Mouse (Mus musculus) MN1 (cell line): ENCODE measurements around the gene Espn.

Source experiments
- DNase-seq: peaks from one replicate; pipeline ENCODE4 v3.0.0-alpha.2; 2016; ENCODE audit warnings: low spot score

The Espn gene

DNA sequence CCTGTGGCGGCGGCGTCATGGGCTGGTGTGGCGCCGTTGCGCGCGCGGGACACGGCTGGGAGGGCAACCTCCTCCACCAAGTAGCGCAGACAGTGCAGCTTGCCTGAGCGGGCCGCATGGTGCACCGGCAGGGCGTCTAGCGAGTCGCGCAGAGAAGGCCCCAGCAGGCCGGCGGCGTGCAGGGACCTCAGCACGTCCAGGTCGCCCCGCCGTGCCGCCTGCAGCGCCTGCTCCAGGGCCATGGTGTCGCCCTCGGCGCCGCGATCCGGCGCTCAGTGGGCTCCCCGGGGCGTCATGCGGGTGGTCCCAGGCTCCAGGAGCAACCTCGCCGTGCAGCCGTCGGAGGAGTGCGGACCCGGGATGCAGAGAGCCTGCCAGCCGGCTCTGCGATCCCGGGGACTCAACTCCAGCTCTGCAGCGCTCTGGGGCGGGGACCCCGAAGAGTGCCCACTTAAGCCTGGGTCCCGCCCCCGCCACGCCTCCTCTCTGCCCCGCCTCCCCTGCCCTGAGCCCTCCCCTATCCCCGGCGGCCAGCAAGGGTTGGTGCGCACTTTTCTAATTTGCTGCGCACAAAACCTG is at the start of gene Espn:
Gene Espn (minus strand): TSS at position 406 of the 579 bp plus-strand sequence.
- DNase-seq = peak; percentile 75

DNA sequence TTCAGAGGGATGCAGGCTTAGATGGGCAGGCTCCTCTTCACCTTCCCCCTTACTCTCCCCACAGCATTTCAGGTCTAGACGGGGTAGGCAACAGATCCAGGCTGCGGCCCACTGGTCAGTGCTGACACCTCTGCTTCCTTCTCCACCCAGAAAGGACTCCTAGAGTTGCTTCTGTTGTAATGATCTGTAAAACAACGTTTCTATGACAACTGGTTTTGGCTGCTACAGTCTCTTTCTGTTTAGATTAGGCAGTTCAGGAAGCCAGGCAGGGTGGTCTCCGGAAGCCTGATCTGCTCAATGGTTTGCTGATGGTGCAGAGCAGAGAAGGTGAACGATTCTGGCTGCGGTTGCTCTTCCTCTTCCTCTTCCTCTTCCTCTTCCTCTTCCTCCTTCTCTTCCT is 49.3 kb upstream of the Espn start:
- DNase-seq = no peak

DNA sequence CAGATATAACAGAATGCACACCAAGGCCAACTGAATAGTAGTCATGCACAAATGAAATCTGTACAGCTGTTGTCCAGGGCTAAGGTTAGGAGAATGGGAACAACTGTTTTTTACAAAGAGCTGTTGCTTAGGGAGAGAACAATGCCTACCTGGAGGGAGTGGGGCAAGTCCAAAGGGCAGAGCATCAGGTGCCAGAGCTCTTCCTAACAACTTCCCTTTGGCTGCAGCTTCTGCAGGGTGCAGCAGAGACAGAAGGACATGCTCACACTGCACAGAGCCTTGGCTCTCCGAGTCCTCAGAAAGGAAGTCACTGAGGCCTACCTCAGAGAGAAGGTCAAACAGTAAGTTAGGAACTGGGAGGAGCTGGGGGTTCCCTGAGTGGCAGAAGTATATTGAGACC is 47.4 kb upstream of the Espn start:
- DNase-seq = no peak

DNA sequence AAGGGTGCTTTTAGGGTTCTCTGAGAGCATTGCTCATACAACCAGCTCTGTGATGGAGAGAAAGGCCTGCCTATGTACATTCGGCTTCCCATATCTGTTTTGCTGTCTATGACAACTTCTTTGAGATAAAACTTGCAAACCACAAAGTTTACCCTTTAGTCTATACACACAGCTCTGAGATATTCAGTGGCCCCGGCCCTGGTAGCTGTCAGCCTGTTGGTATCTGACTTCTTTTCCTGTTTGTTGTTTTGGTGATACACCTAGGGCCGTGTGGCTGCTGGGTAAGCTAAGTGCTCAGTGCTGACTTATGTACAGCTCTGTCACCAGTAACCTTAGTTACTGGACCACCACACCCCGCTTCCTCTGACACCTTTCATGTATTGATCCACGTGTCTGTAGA is 45.4 kb upstream of the Espn start:
- DNase-seq = no peak

DNA sequence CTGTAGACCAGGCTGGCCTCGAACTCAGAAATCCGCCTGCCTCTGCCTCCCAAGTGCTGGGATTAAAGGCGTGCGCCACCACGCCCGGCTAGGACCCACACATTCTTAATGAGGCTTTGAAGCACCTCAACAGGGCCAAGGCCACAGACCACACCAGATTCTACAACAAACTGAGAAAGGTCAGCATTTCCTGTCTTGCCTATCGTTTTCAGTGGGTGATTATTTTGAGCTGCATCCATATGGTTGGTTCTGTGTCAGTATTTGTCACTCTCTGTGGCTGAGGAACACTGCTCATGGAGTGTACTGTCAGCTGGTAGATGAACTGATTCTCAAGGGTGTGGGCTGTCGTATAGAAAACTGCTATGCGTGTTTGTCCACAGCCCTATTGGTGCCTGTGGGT is 44.1 kb upstream of the Espn start:
- DNase-seq = no peak

DNA sequence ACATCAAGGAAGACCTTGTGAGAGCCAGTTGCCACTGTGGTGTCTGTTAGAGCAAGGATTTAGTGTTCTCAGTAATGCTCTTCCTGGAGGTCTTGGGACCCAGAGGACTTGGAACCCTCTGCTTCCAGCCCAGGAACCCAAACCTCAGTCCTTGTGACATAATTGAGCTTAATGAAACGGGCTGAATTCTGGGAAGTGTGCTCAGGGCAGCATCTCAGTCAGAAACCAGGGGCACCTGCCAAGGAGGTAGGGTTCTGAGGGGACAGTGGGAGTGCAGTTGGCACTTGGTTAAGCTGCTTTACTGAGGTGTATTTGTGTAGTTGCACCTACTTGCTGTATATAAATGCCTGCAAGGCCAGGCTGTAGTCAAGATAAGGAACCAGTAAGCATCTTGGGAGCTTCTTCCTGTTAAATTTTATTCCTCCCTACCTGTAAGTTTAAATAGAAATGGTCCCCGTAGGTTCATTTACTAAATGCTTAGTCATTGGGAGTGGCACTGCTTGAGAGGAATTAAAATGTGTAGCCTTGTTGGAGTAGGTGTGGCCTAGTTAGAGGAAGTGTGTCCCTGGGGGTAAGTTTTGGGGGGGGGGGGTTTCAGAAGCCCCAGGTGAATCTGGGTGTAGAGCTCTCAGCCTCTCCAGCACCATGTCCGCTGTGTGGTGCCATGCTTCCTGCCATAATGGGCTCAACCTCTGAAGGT is 42.5 kb upstream of the Espn start:
- no peak for DNase-seq

DNA sequence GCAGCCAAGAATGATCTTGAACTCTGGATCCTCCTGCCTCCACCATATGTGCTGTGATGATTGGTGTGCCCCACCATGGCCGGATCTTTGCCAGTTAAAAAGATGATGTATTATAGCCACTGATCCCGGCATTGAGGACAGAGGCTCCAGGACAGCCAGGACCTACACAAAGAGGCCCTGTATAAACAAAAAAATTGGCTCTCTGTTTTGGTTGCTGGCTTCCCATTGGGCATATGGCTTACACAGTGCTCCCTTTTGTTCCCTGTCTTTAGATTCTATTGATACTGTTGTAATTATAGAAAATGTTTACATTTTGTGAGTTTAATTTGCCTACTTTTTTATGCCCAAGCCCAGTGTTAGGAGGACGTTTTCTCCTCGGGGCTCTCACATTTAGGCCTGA is 40.4 kb upstream of the Espn start:
- DNase-seq = no peak

DNA sequence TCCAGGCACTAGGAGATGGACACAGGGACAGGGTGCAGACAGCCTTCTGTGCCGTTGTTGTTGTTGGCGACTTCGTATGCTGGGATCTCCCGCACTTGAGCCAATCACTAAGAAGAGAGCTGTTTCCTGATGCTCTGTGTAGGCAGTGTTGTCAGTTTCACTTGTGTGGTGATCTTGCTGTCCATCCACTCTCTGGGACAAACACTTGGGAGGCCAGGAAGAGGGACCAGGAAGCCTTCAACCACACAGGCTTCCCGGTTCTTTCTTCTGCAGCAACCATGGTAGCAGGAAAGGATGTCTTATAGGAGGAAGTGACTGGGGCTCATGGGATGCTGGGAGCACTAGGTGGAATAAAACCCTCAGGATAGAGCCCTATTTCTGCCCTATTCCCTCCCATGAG is 38.5 kb upstream of the Espn start:
- no peak for DNase-seq

DNA sequence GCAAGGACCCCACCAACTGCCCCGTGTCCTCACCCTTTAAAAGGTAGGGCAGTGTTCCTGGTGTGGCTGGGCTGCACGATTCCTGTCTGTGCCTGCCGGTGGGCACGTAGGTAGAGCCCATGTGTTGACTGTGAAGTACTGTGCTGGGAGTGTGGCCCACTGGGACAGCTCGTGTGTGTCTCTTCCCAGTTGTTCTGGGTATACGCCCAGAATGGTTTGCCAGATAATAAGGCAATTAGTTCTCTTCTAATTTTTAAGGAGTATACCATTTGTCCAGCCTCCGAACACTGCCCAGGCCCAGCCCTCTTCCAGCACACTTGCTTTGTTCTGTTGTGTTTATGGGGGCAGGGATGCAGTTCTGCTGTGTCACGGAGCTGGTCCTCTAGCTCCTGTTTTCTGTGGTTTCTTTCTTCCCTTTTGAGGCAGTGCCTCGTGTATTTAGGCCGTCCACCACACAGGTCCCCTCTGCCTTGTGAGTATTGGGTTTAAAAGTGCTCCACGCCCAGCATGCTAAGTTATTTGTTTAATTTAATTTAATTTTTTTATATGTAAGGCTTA is 38.0 kb upstream of the Espn start:
- DNase-seq = peak; percentile 41

DNA sequence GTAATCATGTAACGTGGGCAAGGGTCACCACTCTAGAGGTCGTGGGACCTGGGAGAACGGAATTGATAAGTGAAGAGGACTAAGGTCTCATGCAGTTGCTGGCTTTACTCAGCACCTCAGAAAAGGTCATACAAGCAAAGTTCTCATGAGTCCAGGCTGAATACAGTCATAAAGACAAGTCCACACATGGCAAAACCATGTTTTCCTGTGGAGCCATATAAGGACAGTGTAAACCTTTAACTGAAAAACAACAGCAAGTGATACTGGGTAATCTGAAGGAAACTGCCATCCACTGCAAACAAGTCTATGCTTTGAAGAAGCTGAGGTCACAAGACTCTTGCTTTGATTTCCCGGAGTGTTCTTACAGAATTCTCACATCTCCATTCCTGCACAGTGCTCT is 37.5 kb upstream of the Espn start:
- DNase-seq = no peak

DNA sequence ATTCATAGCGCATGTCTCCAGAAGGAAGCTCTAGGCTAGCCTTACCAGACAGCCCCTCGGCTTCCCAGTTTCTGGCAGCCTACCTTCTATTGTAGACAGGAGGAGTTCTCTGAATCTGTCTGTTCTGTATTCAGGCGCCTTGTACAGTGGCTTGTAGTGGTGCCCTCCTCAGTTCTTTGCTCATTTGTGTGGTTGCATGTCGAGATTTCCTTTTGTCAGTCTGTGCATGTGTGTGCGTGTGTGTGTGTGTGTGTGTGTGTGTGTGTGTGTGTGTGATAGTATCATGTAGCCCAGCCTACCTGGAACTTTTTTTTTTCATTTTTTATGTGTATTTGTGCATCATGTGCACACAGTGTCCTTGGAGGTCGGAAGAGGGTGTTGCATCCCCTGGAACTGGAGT is 36.9 kb upstream of the Espn start:
- DNase-seq = no peak

DNA sequence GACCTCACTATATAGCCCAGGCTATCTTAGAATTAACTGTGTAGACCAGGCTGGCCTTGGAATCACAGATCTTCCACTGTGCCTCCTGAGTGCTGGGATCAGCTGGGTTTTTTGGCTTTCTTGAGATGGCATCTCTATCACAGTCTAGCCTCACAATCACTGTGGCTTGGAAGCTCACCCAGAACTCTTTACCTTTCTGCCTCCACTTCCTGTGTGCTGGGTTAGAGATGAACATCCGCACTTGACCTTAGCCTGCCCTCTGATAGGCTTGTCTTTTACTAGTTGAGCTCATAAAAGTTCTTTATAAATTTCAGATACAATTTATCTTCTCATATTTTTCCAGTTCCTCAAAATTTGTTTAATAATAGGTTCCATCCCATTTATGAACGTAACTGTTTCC is 36.5 kb upstream of the Espn start:
- DNase-seq = no peak

DNA sequence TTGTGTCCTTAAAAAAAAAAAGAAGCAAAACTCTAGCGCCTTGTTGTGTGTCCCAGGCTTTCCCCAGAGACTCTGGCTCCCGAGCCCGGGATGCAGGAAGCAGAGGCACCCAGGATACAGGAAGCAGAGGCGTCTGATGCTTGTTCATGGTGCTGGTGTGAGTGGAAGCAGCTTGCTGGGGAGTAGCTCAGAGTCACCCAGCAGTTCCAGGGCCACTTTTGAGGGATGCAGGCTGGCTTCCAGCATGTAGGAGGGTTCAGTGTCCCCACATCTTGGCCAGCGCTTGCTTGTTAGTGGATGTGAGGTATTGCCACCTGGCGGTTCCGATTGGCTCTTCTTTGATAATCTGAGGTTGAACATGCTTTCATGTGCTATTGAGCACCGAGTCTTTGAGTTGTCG is 35.0 kb upstream of the Espn start:
- no peak for DNase-seq

DNA sequence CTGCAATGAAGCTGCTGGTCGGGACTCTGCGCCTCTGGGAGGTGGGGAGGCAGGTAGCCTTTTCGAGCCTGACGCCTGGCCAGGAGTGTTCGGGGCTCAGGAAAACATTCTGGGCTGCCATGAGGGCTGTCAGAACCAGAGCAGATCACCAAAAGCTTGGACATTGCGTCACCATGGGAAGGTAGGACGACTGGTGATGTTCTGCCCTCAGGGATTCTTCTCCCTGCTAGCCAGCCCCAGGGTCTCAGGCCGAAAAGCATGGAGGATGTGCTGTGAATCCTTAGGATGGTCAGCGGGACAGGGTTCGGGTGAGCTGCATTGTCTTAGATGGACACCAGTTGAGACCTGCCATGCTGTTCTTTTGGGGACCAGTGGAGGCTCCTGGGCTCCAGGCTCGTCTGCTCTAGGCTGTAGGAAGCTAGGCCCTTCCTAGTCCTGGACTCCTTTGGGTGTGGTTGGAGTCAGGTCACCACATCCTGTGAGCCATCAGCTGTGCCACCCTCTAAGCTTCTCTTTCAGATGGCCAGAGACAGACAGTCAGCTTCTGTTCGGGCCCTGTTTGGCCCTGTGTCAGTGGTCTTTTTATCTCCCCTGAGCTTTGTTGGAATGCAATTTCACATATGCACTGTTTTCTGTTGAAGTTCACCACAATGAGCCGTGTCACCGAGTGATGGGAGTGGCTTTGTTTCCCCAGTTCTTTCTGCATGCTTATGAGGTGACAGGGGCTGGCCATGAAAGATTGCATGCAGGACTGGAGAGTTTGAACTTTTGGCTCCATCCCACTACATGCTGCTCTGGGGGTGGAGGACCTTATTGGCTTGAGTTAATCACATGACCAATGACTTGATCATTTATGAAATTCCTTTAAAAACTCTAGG is 34.3 kb upstream of the Espn start:
- DNase-seq = peak; percentile 45

DNA sequence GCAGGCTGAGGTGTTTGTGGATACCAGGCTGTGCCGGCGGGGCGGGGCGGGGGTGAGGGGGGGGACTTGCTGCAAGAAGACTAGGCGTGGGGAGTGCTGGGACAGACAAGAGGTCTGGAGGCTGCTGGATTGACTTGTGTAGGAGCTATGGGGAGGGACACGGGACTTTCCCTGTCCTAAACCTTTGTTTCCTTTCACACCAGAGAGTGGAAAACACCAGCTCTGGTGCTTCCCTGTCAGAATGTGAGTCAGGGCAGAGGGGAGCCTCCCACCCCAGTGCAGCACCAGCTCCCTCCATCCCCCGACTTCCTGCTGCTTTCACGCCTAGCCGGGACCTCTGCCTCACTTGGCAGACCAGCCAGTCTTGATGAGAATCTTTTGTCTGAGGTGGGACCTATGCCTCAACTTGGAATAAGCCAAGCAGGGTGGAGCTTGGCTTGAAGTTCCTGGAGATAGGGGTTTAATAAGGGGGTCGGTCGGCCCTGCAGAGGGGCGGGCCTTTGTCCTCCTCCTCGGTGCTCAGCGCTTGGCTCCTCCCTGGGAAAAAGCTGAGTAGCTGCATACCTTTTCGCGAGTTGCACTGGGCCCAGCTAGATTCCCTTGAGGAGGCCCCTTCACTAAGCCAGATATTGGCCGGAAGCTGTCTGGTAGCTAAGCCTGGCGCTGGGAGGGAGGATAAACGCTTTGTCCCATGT is 33.5 kb upstream of the Espn start:
- peak; percentile 70 for DNase-seq

DNA sequence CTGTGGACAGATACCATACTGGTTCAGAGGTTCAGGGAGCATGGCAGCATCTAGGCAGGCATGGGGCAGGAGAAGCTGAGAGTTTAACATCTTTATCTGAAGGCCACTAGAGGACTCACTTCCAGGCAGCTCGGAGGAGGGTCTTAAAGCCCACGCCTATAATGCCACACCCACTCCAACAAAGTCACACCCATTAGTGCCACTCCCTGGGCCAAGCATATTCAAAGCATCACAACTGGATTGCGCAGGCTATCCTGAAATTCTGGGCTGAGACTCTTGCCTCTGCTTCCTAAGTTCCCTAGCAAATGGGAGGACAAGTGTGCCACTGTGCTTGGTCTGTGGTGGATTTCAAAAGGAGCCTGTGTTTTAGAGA is 33.0 kb upstream of the Espn start:
- DNase-seq = peak; percentile 89

DNA sequence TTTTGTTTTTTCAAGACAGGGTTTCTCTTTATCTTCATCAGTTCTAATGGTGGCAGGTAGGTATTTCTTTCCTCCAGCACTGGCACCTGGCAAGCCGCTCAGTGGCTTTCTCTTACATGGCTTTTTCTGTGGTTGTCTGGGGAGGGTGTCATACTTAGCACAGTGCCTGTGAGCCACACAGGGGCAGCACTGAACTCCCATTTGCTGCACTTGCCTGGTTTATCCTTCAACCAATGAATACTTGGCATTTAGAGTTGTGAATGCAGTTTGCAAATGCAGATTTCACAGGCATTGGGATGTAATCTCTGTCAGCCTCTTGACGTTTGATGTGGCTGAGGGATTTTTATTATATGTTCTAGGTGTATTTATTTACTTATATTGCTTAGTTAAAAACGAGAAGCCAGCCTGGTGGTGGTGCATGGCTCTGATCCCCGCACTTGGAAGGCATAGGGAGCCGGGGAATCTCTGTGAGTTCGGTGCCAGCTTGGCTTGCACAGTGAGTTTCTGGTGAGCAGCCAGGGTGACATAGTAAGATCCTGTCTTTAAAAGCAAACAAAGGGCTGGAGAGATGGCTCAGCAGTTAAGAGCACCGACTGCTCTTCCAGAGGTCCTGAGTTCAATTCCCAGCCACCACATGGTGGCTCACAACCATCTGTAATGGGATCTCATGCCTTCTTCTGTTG is 32.3 kb upstream of the Espn start:
- no peak for DNase-seq

DNA sequence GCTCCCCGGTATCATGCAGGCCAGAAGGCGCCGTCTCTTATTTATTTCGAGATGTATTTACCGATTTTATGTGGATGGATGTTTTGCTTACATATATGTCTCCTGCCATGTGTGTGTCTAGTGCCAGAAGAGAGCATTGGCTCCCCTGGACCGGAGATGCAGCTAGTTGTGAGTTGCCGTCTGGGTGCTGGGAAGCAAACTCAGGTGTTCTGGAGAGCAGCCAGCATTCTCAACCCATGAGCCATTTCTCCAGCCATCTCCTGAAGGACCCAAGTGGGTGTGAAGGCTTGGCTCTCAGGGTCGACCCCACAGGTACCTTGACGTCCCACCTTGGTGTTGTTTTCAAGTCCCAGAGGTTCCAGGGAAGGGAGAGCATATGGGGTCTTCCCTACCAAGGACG is 30.0 kb upstream of the Espn start:
- no peak for DNase-seq

DNA sequence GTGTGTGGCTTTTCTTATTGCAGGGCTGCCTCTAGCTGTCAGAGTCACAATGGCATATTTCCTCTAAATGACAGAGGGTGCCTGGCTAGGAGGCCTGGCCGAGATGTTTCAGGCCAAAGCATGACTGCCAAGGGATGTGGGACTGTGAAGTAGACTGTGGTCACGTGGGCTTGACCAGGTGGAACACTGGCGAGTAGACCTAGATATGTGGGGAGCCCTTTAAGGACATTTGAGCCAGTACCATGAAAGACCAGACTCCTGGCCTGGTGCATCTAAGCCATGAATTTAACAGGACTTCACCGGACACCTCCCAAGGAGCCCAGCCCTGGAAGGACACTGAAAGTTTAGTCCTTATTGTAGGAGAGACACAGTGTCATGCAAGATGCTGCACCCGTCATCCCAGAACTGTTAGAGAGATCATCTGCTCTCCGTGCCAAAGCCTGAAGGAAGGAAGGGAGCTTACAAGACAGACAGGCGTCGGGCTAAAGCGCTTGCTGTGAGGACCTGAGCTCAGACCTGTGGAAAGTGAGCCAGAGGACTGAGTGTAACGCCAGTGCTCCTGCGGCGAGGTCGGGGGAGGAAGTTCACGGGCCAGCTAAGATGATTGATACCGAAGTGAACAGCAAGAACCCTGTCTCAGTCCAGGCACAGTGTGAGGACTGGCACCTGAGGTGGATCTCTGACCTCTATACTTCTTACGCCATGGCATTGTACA is 27.9 kb upstream of the Espn start:
- DNase-seq = no peak

DNA sequence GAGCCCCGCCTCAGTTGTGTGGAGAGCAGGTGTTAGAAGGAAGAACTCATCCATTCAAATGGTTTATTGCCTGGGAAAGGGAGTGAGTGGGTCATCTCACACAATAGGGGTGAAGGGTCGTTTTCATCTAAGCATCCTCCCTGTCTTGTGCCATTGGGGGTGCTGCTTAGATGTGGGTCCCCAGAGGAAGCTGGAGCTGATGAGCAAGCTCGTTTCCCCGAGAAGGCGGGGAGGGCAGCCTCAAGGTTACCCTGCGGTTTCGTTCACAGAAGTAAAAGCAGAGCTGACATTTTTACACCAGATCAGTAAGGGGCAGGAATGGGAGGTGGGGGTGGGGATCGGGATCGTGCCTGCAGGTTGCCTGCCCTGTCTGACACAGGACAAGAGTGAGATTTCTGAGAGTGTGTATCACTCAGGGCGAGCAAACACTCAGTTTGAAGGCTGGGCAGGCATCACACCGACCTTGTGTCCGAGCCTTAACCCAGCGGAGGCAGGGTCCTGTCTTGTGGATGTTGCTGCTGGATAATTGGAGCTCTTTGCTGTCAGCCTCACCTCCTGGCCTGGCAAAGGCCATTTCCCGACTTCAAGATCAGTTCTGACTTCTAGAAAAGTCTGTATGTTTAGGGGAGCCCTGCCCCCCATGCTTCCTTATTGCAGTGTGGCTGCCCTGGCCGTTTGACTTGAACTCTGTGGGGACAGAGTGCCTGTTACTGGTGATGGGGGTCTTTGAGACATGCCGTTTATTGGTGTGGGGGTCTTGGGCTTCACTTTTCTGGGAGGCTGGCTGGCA is 26.9 kb upstream of the Espn start:
- DNase-seq = no peak
